Mouse (Mus musculus) testis, adult 2 months (tissue): Measurements from ENCODE around the gene Gm49416. TPM values are rescaled to one million over a fixed set of nuclear protein-coding genes. Genes with fewer than 3 reads are reported as not detected.
A peak's percentile ranks its signal among the peaks of the same experiment; 100 is the strongest.

Source experiments
- H3K27ac ChIP-seq: fragments of 200-500 bp; 2 replicates; pipeline ENCODE4 v1.5.1; 2012; ENCODE audit warnings: low read depth, low read length; ENCODE audit not compliant: control insufficient read depth, insufficient read depth
- H3K27me3 ChIP-seq: fragments of 200-500 bp; 2 replicates; pipeline ENCODE4 v1.6.1; 2012; ENCODE audit warnings: mild to moderate bottlenecking, low read length, moderate library complexity; ENCODE audit not compliant: control insufficient read depth, insufficient read depth
- H3K36me3 ChIP-seq: fragments of 200-500 bp; 2 replicates; pipeline ENCODE4 v1.6.1; 2012; ENCODE audit warnings: mild to moderate bottlenecking, low read length; ENCODE audit not compliant: control insufficient read depth, insufficient read depth
- H3K4me1 ChIP-seq: fragments of 200-500 bp; 2 replicates; pipeline ENCODE4 v1.6.1; 2012; ENCODE audit warnings: low read length; ENCODE audit not compliant: control insufficient read depth, insufficient read depth
- H3K4me3 ChIP-seq: fragments of 200-500 bp; 2 replicates; pipeline ENCODE4 v1.5.1; 2012; ENCODE audit warnings: low read depth, mild to moderate bottlenecking, low read length, moderate library complexity, mixed read lengths; ENCODE audit not compliant: control insufficient read depth
- CTCF ChIP-seq: fragments of 200-500 bp; IDR thresholded peaks from 2 replicates; pipeline ENCODE4 v1.5.1; 2012; ENCODE audit warnings: low read depth, mild to moderate bottlenecking, inconsistent platforms, low read length, moderate library complexity; ENCODE audit not compliant: control insufficient read depth, insufficient read depth, insufficient replicate concordance
- POLR2A ChIP-seq: fragments of 200-500 bp; IDR thresholded peaks from 2 replicates; pipeline ENCODE4 v1.6.1; 2012; ENCODE audit warnings: low read depth, mild to moderate bottlenecking, inconsistent platforms, low read length, moderate library complexity; ENCODE audit not compliant: control insufficient read depth
- polyA plus RNA-seq: library from polyadenylated mRNA; depleted of rRNA; stranded (reverse); fragments of >200 nt; gene quantifications from 2 replicates; pipeline ENCODE4 v1.2.3, GENCODE M21; 2012

The Gm49416 gene
- polyA plus RNA-seq, 1 experiment, result not detected

GRCm38 (mm10) chr19:8919684-8920072 is 31.0 kb downstream of the Gm49416 start:
- TF ChIP-seq CTCF, result no peak
- TF ChIP-seq POLR2A, result no peak
- Histone ChIP-seq H3K27ac (peak overlapping the region; percentile 88), H3K4me3 (peak overlapping the region; percentile 88; the same call in 1 of the 2 replicates), H3K36me3 (peaks cover 3% of the 10 kb centered on the region; the same call in 1 of the 2 replicates), H3K27me3 (no peaks in the 10 kb centered on the region), H3K4me1 (peaks cover 8% of the 10 kb centered on the region)

GRCm38 (mm10) chr19:8920073-8920736 is 31.5 kb downstream of the Gm49416 start, which contains the start of gene B3gat3:
Gene B3gat3, plus strand, starts transcription at chr19:8920374.
- Histone ChIP-seq H3K36me3 (peaks cover under 1% of the 10 kb centered on the region; the same call in 1 of the 2 replicates), H3K4me1 (peaks cover 8% of the 10 kb centered on the region), H3K27me3 (no peaks in the 10 kb centered on the region), H3K4me3 (peak within 1 kb of the TSS; percentile 88), H3K27ac (peak within 1 kb of the TSS; percentile 88)
- peak; percentile 98 for TF ChIP-seq POLR2A
- TF ChIP-seq CTCF, result no peak

- peak overlapping the region; percentile 24 for H3K27ac ChIP-seq
- no peaks in the 10 kb centered on the region for H3K27me3 ChIP-seq
- H3K4me3 ChIP-seq, result peak overlapping the region; percentile 88
- TF ChIP-seq CTCF (no peak), POLR2A (no peak)
- H3K36me3 ChIP-seq, result no peaks in the 10 kb centered on the region
- H3K4me1 ChIP-seq, result peaks cover 8% of the 10 kb centered on the region
Measured at GRCm38 (mm10) chr19:8920836-8921291, 32.1 kb downstream of the Gm49416 start.

- no peak overlapping the region for H3K4me3 ChIP-seq
- no peak overlapping the region for H3K27ac ChIP-seq
Measured at GRCm38 (mm10) chr19:8921741-8922140, 33.0 kb downstream of the Gm49416 start.

GRCm38 (mm10) chr19:8926766-8927165 is 38.0 kb downstream of the Gm49416 start:
- no peak for TF ChIP-seq POLR2A
- no peak for TF ChIP-seq CTCF
- no peaks in the 10 kb centered on the region for H3K36me3 ChIP-seq

More at GRCm38 (mm10) chr19:8921741-8922140, 33.0 kb downstream of the Gm49416 start:
- Histone ChIP-seq H3K36me3 (no peaks in the 10 kb centered on the region), H3K27me3 (no peaks in the 10 kb centered on the region), H3K4me1 (peaks cover 8% of the 10 kb centered on the region)
- no peak for TF ChIP-seq POLR2A
- TF ChIP-seq CTCF, result no peak

GRCm38 (mm10) chr19:8927891-8928525 is 39.3 kb downstream of the Gm49416 start:
- no peak for TF ChIP-seq POLR2A
- no peak for TF ChIP-seq CTCF
- Histone ChIP-seq H3K36me3 (no peaks in the 10 kb centered on the region), H3K27ac (no peak overlapping the region), H3K4me3 (no peak overlapping the region), H3K4me1 (peaks cover 15% of the 10 kb centered on the region), H3K27me3 (no peaks in the 10 kb centered on the region)

More at GRCm38 (mm10) chr19:8926766-8927165, 38.0 kb downstream of the Gm49416 start:
- Histone ChIP-seq H3K4me1 (peaks cover 15% of the 10 kb centered on the region), H3K4me3 (no peak overlapping the region), H3K27me3 (no peaks in the 10 kb centered on the region), H3K27ac (no peak overlapping the region)

- Histone ChIP-seq H3K4me1 (peaks cover 15% of the 10 kb centered on the region), H3K27me3 (no peaks in the 10 kb centered on the region), H3K4me3 (peak overlapping the region; percentile 76), H3K27ac (peak overlapping the region; percentile 21; the same call in 1 of the 2 replicates), H3K36me3 (no peaks in the 10 kb centered on the region)
- TF ChIP-seq CTCF (no peak), POLR2A (no peak)
Measured at GRCm38 (mm10) chr19:8928689-8929223, 40.0 kb downstream of the Gm49416 start.
